In genomic region chr1:88205294-88205922, GRCm38 (mm10) we compare ENCODE assay signal across 8 mouse cellular contexts. TPM values are rescaled to one million over a fixed set of nuclear protein-coding genes. Genes with fewer than 3 reads are reported as not detected.
DNase-seq lines count a peak whose midpoint lies in the region; ATAC-seq and TF ChIP-seq lines count a peak whose summit lies in the region.

TSS of gene Dnajb3 (minus strand) at chr1:88205782.

- peak; percentile 64 to 66 for DNase-seq in B cell, adult 2 months
- DNase-seq in brain, embryonic 18.5 days (ENCODE audit: low read depth, low spot score) = peak; percentile 79
- DNase-seq in heart, postnatal 0 days (ENCODE audit: low spot score) = no peak
- peak; percentile 72 to 79 for DNase-seq in kidney, postnatal 36 days
- peak; percentile 92 for DNase-seq in testis, postnatal 14 days (ENCODE audit: low spot score)

- H3K36me3 ChIP-seq in heart, postnatal 0 days (replicated peaks; ENCODE audit: control insufficient read depth, insufficient read depth, low read length) = no peaks in the 10 kb centered on the region
- no peaks in the 10 kb centered on the region for H3K36me3 ChIP-seq in liver, embryonic 15.5 days (replicated peaks)
- no peaks in the 10 kb centered on the region for H3K36me3 ChIP-seq in neural tube, embryonic 12.5 days

- WGBS in heart, postnatal 0 days = 8% methylated on average over 52 of the region's 62 CpGs
- 7% methylated on average over 62 of the region's 62 CpGs for WGBS in liver, embryonic 15.5 days (ENCODE audit: insufficient replicate concordance)
- 5% methylated on average over 62 of the region's 62 CpGs for WGBS in neural tube, embryonic 12.5 days

- TF ChIP-seq POLR2A in embryonic fibroblast, embryonic 13.5 days (IDR thresholded peaks at IDR 0.05; ENCODE audit: low read depth, low read length) = peak; percentile 76

- TF ChIP-seq EP300 in heart, postnatal 0 days (IDR thresholded peaks at IDR 0.05; ENCODE audit: low read depth) = no peak

- H3K27me3 ChIP-seq in heart, postnatal 0 days (ENCODE audit: control insufficient read depth, insufficient read depth, low read length) = no peaks in the 10 kb centered on the region
- H3K27me3 ChIP-seq in liver, embryonic 15.5 days = peaks cover 3% of the 10 kb centered on the region; the same call in 1 of the 2 replicates
- 0 out of 2 replicates have a peak, but pooled peaks cover 3% of the 10 kb centered on the region for H3K27me3 ChIP-seq in neural tube, embryonic 12.5 days (replicated peaks)

- peak within 1 kb of the TSS; percentile 50 for H3K9ac ChIP-seq in heart, postnatal 0 days (replicated peaks; ENCODE audit: low read depth, low read length)
- H3K9ac ChIP-seq in liver, embryonic 15.5 days = peak within 1 kb of the TSS; percentile 75
- H3K9ac ChIP-seq in neural tube, embryonic 12.5 days = peak within 1 kb of the TSS; percentile 76

- peak within 1 kb of the TSS; percentile 72 for H3K4me2 ChIP-seq in heart, postnatal 0 days (ENCODE audit: low read depth, low read length)
- peak within 1 kb of the TSS; percentile 81 for H3K4me2 ChIP-seq in liver, embryonic 15.5 days
- peak within 1 kb of the TSS; percentile 79 for H3K4me2 ChIP-seq in neural tube, embryonic 12.5 days (replicated peaks)

- no peaks in the 10 kb centered on the region for H3K4me1 ChIP-seq in embryonic fibroblast, embryonic 13.5 days (ENCODE audit: control insufficient read depth, insufficient read depth, low read length)
- 0 out of 2 replicates have a peak, but pooled peaks cover 4% of the 10 kb centered on the region for H3K4me1 ChIP-seq in heart, postnatal 0 days (ENCODE audit: control insufficient read depth, insufficient read depth)
- peaks cover 42% of the 10 kb centered on the region for H3K4me1 ChIP-seq in liver, embryonic 15.5 days (replicated peaks)
- peaks cover 5% of the 10 kb centered on the region; the same call in 1 of the 2 replicates for H3K4me1 ChIP-seq in neural tube, embryonic 12.5 days

- TF ChIP-seq CTCF in embryonic fibroblast, embryonic 13.5 days (IDR thresholded peaks at IDR 0.05; ENCODE audit: borderline replicate concordance, insufficient read depth, low read length) = no peak
- no peak for TF ChIP-seq CTCF in heart, postnatal 0 days (IDR thresholded peaks at IDR 0.05; ENCODE audit: low read depth)

- ATAC-seq in heart, postnatal 0 days (ENCODE audit: insufficient read depth, low read depth) = peak; percentile 97
- ATAC-seq in liver, embryonic 15.5 days (ENCODE audit: insufficient read depth) = peak; percentile 84
- peak; percentile 99 for ATAC-seq in neural tube, embryonic 12.5 days (ENCODE audit: low FRiP score, low read depth)

- no peaks in the 10 kb centered on the region; the same call in 1 of the 2 replicates for H3K9me3 ChIP-seq in heart, postnatal 0 days (replicated peaks; ENCODE audit: control insufficient read depth, low read length)
- H3K9me3 ChIP-seq in liver, embryonic 15.5 days (replicated peaks) = no peaks in the 10 kb centered on the region
- no peaks in the 10 kb centered on the region for H3K9me3 ChIP-seq in neural tube, embryonic 12.5 days

- H3K4me3 ChIP-seq in embryonic fibroblast, embryonic 13.5 days (ENCODE audit: insufficient read depth, low read length) = peak within 1 kb of the TSS; percentile 44
- peak within 1 kb of the TSS; percentile 46 for H3K4me3 ChIP-seq in heart, postnatal 0 days (ENCODE audit: low read depth, low read length)
- peak within 1 kb of the TSS; percentile 68 for H3K4me3 ChIP-seq in liver, embryonic 15.5 days (replicated peaks)
- peak within 1 kb of the TSS; percentile 47 for H3K4me3 ChIP-seq in neural tube, embryonic 12.5 days

- no peak within 1 kb of the TSS for H3K27ac ChIP-seq in embryonic fibroblast, embryonic 13.5 days (ENCODE audit: insufficient read depth, low read length)
- no peak within 1 kb of the TSS for H3K27ac ChIP-seq in heart, postnatal 0 days (ENCODE audit: low read depth)
- peak within 1 kb of the TSS; percentile 91 for H3K27ac ChIP-seq in liver, embryonic 15.5 days (replicated peaks)
- H3K27ac ChIP-seq in neural tube, embryonic 12.5 days = no peak within 1 kb of the TSS

RNA-seq across cellular contexts. Expression of gene Dnajb3, which starts in this region (rescaled TPM):
- polyA plus RNA-seq in embryonic fibroblast, embryonic 13.5 days (2011; ENCODE audit: insufficient read length, low read depth, missing spikeins) = 3.0 and 3.9 TPM in 2 replicates
- total RNA-seq in heart, postnatal 0 days (2014; rRNA removed; ENCODE audit: low replicate concordance) = 0.46 and 3.8 TPM in 2 replicates
- polyA plus RNA-seq in heart, postnatal 0 days (2015; fragmentation: Nextera tagmentation; extraction: Ambion mirVana) = 2.7 and 3.2 TPM in 2 replicates
- 9.8 and 10.4 TPM in 2 replicates for polyA plus RNA-seq in liver, embryonic 15.5 days (2015; fragmentation: Nextera tagmentation; extraction: Ambion mirVana)
- polyA plus RNA-seq in neural tube, embryonic 12.5 days (2016; fragmentation: Nextera tagmentation; extraction: Ambion mirVana) = 16.4 and 17.7 TPM in 2 replicates
